Mouse (Mus musculus): ENCODE data around the gene Trpm8. TPM values are rescaled to one million over a fixed set of nuclear protein-coding genes. Genes with fewer than 3 reads are reported as not detected.

Trpm8 gene
- polyA plus RNA-seq, 1 experiment from 2014 or later: 0.17 TPM

DNA sequence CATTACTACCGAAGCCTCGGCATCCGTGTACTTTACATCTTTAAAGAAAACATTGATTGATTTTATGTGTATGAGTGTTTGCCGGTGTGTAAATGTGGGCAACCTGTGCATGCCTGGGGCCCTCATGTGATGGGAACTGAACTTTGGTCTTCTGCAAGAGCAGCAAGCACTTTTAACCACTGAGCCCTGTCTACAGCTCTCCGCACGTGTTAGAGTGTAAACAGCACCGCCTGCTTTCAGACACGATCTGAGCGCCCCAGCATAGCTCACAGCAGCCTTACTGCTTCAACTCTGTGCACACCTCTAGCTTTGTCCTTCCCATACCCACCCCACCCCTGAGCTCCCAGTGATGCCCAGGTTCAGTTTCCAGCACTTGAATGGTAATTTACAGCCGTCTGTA is 144.6 kb downstream of the Trpm8 start:
- 86% methylated on average over 10 of the region's 10 CpGs for WGBS
- Histone ChIP-seq H3K27me3 (ENCODE audit: control insufficient read depth, insufficient read depth, low read length) (no peaks in the 10 kb centered on the region), H3K4me2 (replicated peaks) (no peak overlapping the region), H3K36me3 (replicated peaks; ENCODE audit: control insufficient read depth, insufficient read depth) (no peaks in the 10 kb centered on the region), H3K27ac (no peak overlapping the region), H3K9ac (no peak overlapping the region), H3K4me3 (replicated peaks; ENCODE audit: low read length) (no peak overlapping the region), H3K4me1 (replicated peaks; ENCODE audit: control insufficient read depth, insufficient read depth, low read length) (no peaks in the 10 kb centered on the region), H3K9me3 (ENCODE audit: control insufficient read depth, low read length) (no peaks in the 10 kb centered on the region)
- ATAC-seq (ENCODE audit: low FRiP score) (no peak), DNase-seq (ENCODE audit: low spot score) (no peak)

DNA sequence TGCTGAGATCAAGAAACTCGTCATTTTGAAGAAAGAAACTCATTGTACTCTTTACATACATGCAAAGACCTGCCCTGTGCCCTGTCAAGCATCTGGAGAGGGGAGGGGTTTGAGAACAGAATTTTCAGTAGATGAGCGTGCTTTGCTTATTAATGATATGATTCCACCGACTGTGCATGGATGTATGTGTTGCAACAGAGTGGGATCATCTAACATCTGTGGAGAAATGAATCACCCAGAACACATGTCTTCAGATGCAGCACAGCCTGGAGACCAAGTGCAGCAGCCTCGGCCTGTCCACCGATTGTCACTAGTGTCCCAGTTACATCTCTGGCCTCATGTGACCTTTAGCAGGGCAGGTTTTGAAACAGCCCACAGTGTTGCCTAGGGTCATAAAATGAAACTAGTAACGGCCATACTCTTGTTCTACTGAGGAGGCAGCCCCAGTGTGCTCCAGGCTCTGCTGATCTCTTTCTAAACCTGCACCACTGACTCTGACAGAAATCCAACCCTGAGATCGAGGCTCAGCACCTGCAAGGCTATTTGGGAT is 145.5 kb downstream of the Trpm8 start:
- H3K9me3 ChIP-seq (ENCODE audit: control insufficient read depth, low read length): no peaks in the 10 kb centered on the region
- no peak overlapping the region for H3K9ac ChIP-seq
- no peaks in the 10 kb centered on the region for H3K4me1 ChIP-seq (replicated peaks; ENCODE audit: control insufficient read depth, insufficient read depth, low read length)
- no peak overlapping the region for H3K4me3 ChIP-seq (replicated peaks; ENCODE audit: low read length)
- DNase-seq (ENCODE audit: low spot score) (no peak), ATAC-seq (ENCODE audit: low FRiP score) (no peak)
- 75% methylated on average over 7 of the region's 7 CpGs for WGBS
- no peak overlapping the region for H3K4me2 ChIP-seq (replicated peaks)
- H3K27ac ChIP-seq: no peak overlapping the region
- no peaks in the 10 kb centered on the region for H3K36me3 ChIP-seq (replicated peaks; ENCODE audit: control insufficient read depth, insufficient read depth)
- no peaks in the 10 kb centered on the region for H3K27me3 ChIP-seq (ENCODE audit: control insufficient read depth, insufficient read depth, low read length)

DNA sequence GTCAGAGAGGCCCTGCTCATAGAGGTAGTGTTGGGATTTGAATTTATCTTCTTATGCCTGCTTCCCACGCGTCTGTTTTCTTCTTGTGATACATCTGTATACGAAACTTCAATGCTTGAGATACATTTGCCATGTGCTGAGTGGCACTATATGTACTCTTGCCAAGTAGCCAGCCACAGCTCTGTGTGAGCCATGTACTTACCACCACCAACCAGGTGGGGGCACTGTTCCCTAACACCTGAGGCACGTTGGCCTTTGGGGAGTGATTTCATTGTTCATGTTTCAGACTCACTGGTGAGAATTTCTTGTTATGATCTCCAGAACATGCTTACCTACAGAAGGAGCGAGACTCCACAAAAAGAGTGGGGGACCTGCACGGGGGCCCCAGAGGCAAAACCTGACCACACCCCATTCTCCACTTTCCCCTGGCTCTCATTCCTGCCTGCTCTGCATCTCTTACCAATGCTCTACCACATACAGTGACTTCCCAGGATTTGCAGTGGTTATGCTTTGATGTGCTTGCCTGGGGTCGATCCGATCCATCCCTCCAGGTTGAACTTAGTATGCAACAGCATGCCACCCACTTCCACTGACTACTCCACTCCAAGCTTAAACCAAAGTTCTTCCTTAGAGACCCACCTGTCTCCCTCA is 147.3 kb downstream of the Trpm8 start:
- peak; percentile 91 for DNase-seq (ENCODE audit: low spot score)
- WGBS: 26% methylated on average over 8 of the region's 8 CpGs
- Histone ChIP-seq H3K4me2 (replicated peaks) (no peak overlapping the region; the same call in 1 of the 2 replicates), H3K9me3 (ENCODE audit: control insufficient read depth, low read length) (no peaks in the 10 kb centered on the region), H3K4me1 (replicated peaks; ENCODE audit: control insufficient read depth, insufficient read depth, low read length) (peaks cover 6% of the 10 kb centered on the region), H3K36me3 (replicated peaks; ENCODE audit: control insufficient read depth, insufficient read depth) (no peaks in the 10 kb centered on the region), H3K27ac (no peak overlapping the region), H3K27me3 (ENCODE audit: control insufficient read depth, insufficient read depth, low read length) (no peaks in the 10 kb centered on the region), H3K9ac (no peak overlapping the region), H3K4me3 (replicated peaks; ENCODE audit: low read length) (no peak overlapping the region)
- peak; percentile 77; the same call in 1 of the 2 replicates for ATAC-seq (ENCODE audit: low FRiP score)

DNA sequence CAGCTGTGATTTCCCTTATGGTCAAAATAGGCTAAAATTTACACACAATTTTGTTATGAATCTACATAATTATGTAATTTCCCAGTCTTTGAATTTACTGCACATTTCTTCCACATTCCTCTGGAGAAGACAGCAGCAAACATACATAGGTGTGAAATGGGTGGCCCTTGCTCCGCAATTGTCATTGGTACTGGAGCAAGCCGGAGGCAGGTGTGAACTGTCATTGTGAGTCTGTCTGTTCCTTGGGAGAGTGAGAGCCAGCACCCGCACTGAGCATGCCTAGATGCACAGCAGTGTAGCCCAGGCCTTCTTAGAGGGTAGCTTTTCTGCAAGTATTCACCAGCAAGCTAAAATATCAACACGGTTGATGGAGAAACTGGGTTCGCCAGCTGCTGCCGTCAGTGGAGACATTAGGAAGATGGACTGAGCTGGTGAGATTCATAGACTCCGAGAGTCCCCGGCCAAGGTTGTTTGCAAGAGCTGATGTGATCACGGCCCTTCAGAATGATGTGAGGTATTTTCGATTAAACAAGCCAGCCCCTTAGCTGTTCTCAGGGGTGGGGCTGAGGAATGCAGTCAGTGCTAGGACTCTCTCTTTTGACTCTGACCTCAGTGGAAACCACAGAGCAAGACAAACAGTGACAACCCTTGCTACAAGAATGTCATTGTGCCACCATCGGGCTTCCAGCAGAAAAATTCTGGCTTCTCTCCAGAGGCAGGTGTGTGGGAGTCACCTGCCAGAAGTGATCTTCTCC is 150.7 kb downstream of the Trpm8 start:
- WGBS: 83% methylated on average over 11 of the region's 11 CpGs
- Histone ChIP-seq H3K4me3 (replicated peaks; ENCODE audit: low read length) (no peak overlapping the region), H3K9ac (no peak overlapping the region), H3K4me1 (replicated peaks; ENCODE audit: control insufficient read depth, insufficient read depth, low read length) (peaks cover 7% of the 10 kb centered on the region), H3K4me2 (replicated peaks) (no peak overlapping the region), H3K27ac (no peak overlapping the region), H3K27me3 (ENCODE audit: control insufficient read depth, insufficient read depth, low read length) (no peaks in the 10 kb centered on the region), H3K9me3 (ENCODE audit: control insufficient read depth, low read length) (no peaks in the 10 kb centered on the region), H3K36me3 (replicated peaks; ENCODE audit: control insufficient read depth, insufficient read depth) (no peaks in the 10 kb centered on the region)
- DNase-seq (ENCODE audit: low spot score) (no peak), ATAC-seq (ENCODE audit: low FRiP score) (no peak)

DNA sequence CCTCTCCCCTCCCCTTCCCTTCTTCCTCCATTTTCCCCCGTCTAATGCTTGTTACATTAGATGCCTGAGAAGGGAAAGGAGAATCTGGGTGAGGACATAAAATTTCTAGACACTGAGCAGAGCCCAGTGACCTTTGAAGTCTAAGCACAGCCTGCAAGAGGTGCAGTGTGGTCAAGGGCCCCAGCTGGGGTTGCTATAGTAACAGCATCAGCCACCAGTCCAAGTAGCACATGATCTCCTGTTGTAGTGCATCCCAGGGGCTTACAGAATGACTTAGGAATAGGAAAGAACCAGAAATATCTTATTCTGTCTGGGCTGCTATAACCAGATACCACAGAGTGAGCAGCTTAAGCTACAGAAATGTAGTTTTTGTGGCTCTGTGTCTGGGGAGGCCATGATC is 152.0 kb downstream of the Trpm8 start:
- Histone ChIP-seq H3K27me3 (ENCODE audit: control insufficient read depth, insufficient read depth, low read length) (no peaks in the 10 kb centered on the region), H3K4me3 (replicated peaks; ENCODE audit: low read length) (no peak overlapping the region), H3K36me3 (replicated peaks; ENCODE audit: control insufficient read depth, insufficient read depth) (no peaks in the 10 kb centered on the region), H3K4me2 (replicated peaks) (no peak overlapping the region), H3K27ac (no peak overlapping the region), H3K9me3 (ENCODE audit: control insufficient read depth, low read length) (no peaks in the 10 kb centered on the region), H3K4me1 (replicated peaks; ENCODE audit: control insufficient read depth, insufficient read depth, low read length) (peaks cover 7% of the 10 kb centered on the region), H3K9ac (no peak overlapping the region)
- WGBS: 13% methylated on average over 1 of the region's 1 CpGs
- peak; percentile 40; the same call in 1 of the 2 replicates for ATAC-seq (ENCODE audit: low FRiP score)
- no peak for DNase-seq (ENCODE audit: low spot score)

DNA sequence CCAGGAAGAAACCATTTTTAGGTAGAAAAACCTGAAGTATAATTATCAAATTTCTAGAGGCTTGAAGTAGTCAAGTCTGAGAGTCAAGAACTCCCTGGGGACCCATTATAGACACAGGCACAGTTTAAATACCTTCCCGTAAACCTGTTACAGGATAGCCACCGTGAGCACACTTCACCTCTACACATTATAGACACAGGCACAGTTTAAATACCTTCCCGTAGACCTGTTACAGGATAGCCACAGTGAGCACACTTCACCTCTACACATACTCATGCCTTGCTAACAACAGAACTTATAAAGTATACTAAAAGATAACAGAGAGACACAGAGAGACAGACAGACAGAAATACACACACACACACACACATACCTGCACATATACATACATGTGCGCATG is 153.8 kb downstream of the Trpm8 start:
- no peaks in the 10 kb centered on the region for H3K9me3 ChIP-seq (ENCODE audit: control insufficient read depth, low read length)
- H3K27me3 ChIP-seq (ENCODE audit: control insufficient read depth, insufficient read depth, low read length): no peaks in the 10 kb centered on the region
- WGBS: 90% methylated on average over 4 of the region's 4 CpGs
- H3K27ac ChIP-seq: no peak overlapping the region
- DNase-seq (ENCODE audit: low spot score): no peak
- no peak for ATAC-seq (ENCODE audit: low FRiP score)
- no peaks in the 10 kb centered on the region for H3K36me3 ChIP-seq (replicated peaks; ENCODE audit: control insufficient read depth, insufficient read depth)
- H3K4me1 ChIP-seq (replicated peaks; ENCODE audit: control insufficient read depth, insufficient read depth, low read length): peaks cover 7% of the 10 kb centered on the region
- no peak overlapping the region for H3K4me3 ChIP-seq (replicated peaks; ENCODE audit: low read length)
- H3K9ac ChIP-seq: no peak overlapping the region
- no peak overlapping the region for H3K4me2 ChIP-seq (replicated peaks)

DNA sequence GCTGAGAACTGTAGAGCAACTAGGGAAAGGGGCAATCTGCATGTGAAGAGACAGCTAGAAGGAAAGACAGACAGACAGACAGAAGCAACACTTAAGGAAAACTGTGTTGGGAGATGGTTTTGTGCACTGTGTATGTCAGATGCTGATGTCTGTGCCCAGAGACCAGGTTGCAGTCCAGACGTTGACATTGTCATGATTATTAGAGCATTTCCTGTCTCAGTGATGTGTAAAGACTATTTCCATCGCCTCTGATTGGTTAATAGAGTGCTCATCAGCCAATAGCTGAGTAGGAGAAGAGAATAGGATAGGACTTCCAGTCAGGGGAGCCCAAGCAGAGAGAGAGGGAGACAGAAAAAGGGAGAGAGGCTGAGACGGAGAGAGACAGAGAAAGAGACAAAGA is 155.1 kb downstream of the Trpm8 start:
- no peak for ATAC-seq (ENCODE audit: low FRiP score)
- Histone ChIP-seq H3K27me3 (ENCODE audit: control insufficient read depth, insufficient read depth, low read length) (no peaks in the 10 kb centered on the region), H3K4me2 (replicated peaks) (no peak overlapping the region), H3K27ac (no peak overlapping the region), H3K9me3 (ENCODE audit: control insufficient read depth, low read length) (no peaks in the 10 kb centered on the region), H3K4me1 (replicated peaks; ENCODE audit: control insufficient read depth, insufficient read depth, low read length) (peaks cover 7% of the 10 kb centered on the region), H3K4me3 (replicated peaks; ENCODE audit: low read length) (no peak overlapping the region), H3K36me3 (replicated peaks; ENCODE audit: control insufficient read depth, insufficient read depth) (no peaks in the 10 kb centered on the region), H3K9ac (no peak overlapping the region)
- WGBS: 40% methylated on average over 3 of the region's 3 CpGs
- DNase-seq (ENCODE audit: low spot score): no peak

DNA sequence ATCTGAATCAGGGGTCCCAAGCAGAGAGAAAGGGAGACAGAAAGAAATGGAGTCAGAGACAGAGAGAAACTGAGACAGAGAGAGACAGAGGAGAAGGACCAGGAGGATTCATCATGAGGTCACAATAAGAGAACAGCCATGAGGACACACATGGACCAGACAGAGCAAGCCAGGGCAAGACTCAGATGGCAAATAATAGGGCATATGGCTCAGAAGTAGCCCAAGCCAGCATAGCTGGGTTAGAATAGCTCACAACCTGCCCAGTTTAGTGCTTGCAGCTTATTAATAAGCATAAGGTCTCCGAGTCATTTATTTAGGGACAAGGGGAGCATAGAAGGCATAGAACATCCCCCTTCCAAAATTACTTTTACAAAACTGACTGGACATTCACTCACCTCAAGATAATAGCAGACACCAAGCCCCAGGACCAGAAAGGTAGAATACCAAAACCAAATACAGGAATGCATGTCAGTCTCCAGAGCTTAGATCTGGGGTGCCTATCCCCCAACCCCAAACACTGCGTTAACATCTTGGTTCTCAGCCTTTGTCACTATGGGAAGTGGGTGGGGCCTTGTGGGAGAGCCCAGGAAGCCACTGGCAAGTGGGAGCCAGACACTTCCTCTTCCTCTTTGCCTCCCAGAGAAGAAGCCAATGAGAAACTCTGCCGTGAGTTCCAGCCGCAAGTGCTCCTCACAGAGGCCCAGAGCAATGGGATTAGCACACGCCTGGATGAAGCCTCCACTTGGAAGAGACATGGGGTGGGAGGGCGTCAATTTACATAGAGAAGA is 155.8 kb downstream of the Trpm8 start:
- Histone ChIP-seq H3K4me2 (replicated peaks) (no peak overlapping the region), H3K4me3 (replicated peaks; ENCODE audit: low read length) (no peak overlapping the region), H3K9me3 (ENCODE audit: control insufficient read depth, low read length) (no peaks in the 10 kb centered on the region), H3K27ac (no peak overlapping the region), H3K36me3 (replicated peaks; ENCODE audit: control insufficient read depth, insufficient read depth) (no peaks in the 10 kb centered on the region), H3K9ac (no peak overlapping the region), H3K27me3 (ENCODE audit: control insufficient read depth, insufficient read depth, low read length) (no peaks in the 10 kb centered on the region), H3K4me1 (replicated peaks; ENCODE audit: control insufficient read depth, insufficient read depth, low read length) (peaks cover 7% of the 10 kb centered on the region)
- 67% methylated on average over 6 of the region's 6 CpGs for WGBS
- ATAC-seq (ENCODE audit: low FRiP score) (no peak), DNase-seq (ENCODE audit: low spot score) (no peak)

DNA sequence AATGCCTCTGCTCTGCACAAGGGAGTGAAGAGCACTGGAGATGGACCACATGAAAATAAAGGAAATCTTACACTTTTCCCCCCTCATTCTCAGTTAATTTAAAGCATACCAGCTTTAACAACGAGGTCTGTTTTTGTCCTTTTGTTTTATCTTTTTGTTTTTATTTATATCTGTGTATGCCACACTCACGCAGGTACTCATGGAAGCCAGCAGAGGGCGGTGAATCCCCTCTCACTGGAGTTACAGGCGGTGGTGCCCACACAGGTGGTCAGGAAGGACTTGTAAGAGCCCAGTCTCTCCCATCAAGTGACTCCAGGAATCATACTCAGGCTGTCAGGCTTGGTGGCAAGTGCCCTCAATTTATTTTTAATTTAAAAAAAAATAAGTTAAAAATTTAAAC is 156.6 kb downstream of the Trpm8 start:
- ATAC-seq (ENCODE audit: low FRiP score) (no peak), DNase-seq (ENCODE audit: low spot score) (no peak)

More for the DNA sequence above, 156.6 kb downstream of the Trpm8 start:
- H3K4me3 ChIP-seq (replicated peaks; ENCODE audit: low read length): no peak overlapping the region
- WGBS: 72% methylated on average over 4 of the region's 4 CpGs
- no peak overlapping the region for H3K4me2 ChIP-seq (replicated peaks)
- no peak overlapping the region for H3K27ac ChIP-seq
- no peaks in the 10 kb centered on the region for H3K27me3 ChIP-seq (ENCODE audit: control insufficient read depth, insufficient read depth, low read length)
- H3K9ac ChIP-seq: no peak overlapping the region
- H3K9me3 ChIP-seq (ENCODE audit: control insufficient read depth, low read length): no peaks in the 10 kb centered on the region
- peaks cover 7% of the 10 kb centered on the region for H3K4me1 ChIP-seq (replicated peaks; ENCODE audit: control insufficient read depth, insufficient read depth, low read length)
- H3K36me3 ChIP-seq (replicated peaks; ENCODE audit: control insufficient read depth, insufficient read depth): no peaks in the 10 kb centered on the region
